Mouse (Mus musculus): ENCODE measurements around the gene Aco2.

Gene Aco2

DNA sequence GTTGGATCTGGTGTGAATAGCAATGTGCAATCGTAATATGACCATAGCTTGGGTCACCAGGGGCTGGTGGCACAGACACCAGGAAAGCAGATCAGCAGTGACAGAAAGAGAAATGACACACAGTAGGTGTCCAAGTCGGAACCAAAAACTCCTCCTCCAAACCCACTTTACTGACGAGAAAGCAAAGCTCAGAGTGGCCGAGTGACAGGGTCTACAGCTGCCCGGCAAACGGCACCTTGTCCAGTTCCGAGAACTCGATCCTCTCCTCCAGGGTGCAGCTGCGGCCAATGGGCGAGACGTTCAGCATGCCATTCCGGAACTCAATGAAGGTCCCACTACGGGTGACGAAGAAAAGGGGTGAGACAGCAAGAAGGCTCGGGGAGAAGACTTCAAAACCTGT is 83.3 kb downstream of the Aco2 start:
- no peak for DNase-seq

DNA sequence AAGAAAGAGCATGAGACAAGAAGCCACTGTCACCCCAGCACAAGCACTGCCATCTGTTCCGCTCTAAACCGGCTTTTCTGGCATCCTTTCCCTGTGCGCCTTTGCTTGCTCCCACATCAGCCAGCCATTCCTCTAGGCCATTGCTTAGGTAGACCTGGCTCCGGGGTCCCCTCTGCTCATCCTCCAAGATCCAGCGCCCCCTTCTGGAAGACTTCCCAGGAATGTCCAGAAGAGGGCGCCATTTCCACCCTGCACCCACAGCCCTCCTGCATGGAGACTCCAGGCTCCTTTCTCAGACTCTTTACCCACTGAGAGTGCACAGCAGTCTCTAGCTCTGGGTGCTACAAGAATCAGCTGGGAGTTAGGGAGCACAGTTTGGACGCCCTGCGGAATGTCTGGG is 84.3 kb downstream of the Aco2 start:
- DNase-seq = peak in 1 of 2 experiments; percentile 56

DNA sequence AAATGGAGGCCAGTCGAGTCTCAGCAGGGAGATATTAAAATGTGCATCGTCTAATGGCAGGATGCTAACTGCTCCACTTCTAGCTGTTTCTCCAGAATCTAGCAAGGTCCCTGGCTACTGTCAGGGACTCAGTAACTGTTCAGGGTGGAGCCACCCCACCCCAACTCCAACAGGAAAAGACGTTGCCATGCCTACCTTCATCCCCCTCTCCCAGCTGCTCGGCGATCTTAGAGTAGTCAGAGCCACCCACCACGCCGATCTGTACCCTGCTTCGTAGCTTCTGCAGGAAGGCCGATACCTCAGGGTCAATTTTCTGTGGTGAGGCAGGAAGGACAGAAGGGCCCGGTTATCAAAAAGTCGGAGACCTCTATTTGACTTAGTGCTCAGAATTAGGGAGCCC is 85.5 kb downstream of the Aco2 start:
- DNase-seq = no peak

DNA sequence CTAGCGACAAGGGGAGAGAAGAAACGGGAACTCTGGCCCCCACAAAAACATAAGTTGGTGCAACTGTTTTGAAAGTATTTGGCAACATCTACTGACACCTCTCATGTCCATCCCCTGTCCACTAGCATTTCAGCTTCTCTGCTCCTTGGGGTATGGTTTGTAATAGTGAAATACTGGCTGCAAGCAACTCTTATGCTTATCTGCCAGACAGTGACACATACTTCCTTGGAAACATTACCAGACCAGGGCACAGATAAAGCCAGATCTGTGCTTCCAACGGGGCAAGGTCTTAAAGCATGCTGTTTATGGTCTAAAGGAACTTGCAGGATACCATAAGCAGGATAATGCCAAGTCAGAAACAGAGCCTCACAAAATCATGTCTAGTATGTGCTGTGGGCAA is 86.8 kb downstream of the Aco2 start:
- no peak for DNase-seq

DNA sequence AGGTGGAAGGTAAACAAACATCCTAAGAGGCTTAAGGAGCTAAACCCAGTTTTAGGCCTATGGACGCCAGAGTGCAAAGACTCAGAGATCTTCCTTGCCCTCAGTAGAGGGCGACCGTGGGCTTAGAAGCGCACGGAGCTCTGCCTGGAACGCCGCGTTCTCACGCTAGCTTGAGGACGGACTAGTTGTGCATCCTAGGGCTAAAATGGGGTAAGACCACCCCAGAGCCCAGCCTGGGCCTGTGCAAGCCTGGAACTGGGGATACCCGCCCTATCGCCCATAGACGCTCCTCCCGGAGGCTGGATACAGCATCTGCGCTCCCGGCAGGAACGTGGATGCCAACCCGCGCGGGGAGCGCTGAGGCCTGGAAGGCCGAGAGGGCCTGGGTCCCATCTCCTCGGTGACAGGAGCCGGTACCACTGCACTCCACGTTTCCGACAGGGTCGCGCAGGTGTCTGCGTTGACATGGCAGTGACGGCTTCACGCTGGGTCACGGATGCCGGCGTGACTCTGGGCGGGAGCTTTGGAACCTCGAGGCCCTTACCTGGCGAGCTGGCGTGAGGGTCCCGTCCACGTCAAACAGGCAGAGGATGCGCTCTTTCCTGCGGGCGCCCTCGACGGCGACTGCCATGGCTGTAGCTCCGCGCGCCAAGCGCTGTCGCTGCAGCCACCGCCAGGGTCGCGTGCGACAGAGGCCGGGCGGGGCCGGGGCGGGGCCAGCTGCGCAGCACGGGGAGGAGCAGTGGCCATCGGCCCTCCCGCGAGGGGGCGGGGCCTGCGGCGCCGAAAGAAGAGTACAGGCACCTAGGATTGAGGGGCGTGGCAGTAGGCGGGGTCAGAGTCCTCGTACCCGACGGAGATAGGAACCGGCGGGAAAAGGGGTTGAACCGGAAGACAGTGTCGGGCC is 88.3 kb downstream of the Aco2 start, which contains the start of gene Pmm1:
TSS of gene Pmm1 (minus strand) at position 760 of the 907 bp plus-strand sequence.
- peak; percentile 99 for DNase-seq

DNA sequence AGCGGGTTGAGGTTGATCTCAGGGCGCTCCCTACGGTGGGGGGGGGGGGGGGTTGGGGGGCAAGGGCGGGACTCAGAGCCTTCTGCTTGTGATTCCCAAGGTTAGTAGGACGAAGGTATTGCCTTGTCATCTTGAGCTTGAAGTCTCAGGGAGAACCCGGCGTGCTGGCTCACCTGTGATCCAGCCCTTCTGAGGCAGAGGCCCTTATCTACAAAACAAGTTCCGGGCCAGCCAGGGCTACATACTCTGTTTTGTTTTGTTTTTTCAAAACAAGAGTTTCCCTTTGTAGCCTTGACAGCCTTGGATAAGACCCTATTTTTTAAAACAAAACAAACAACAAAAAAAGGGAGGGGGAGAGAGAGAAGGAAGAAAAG is 89.0 kb downstream of the Aco2 start:
- no peak for DNase-seq

DNA sequence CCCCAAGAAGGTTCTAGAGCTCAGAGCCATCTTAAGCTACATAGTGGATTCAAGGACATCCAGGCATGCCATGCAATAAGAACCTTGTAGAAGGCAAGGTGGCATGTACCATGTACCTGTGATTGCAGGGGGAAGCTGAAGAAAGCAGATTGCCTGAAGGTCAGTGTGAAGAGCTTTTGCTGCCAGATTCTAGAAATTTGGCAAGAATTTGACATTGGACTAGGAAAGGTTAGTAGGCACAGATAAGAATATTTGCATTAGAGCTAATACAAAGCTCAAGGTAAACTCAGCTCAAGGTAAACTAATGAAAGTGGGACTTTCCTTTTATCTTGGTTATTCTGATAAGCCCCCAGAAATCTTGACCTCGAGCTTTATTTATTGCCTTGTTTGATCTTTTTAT is 92.2 kb downstream of the Aco2 start:
- DNase-seq = no peak
